Mouse (Mus musculus) lung, postnatal 25 days (tissue): ENCODE results near the gene Olfr1198.

Source experiments
- DNase-seq: peaks from one replicate; pipeline ENCODE4 v3.0.0; 2022; ENCODE audit warnings: low spot score

Olfr1198 gene

DNA sequence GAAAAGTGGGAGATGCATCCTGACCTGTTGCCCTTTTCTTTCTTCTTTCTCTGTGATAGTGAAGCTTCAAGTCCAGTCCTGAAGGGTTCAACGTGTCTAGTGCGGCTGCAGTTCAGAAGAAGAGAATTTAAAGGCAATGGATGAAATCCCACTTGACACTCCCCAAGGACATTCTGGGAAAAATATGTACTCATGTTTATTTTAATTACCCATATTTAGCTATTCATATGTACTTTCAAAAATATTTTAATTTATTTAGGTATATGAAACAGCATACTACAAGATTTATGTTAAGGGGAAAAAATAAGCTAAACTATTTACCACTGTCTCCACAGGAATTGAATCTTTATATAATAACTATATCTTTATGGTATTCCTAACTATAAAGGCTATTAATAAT lies at the start of gene Olfr1198:
TSS of gene Olfr1198 (minus strand) at position 101 of the 400 bp plus-strand sequence.
- no peak for DNase-seq

DNA sequence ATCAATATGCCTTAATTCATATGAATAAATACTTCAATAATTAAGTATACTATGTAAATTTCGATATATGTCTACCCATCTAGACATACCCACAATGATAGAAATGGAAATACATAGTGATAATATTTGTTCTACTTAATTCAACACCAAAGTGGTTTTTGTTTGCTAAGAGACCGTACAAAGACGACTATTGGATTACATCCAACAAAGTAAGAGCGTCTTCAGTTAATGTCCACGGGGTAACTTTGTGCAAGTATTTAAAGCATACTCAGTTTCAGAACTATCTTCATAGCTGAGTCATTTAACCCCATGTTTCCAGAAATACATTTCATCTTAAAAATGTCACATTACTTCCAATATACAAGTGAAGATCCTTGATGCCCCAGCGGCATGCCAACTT lies 41.6 kb upstream of the Olfr1198 start, which contains the start of gene Olfr1201:
TSS of gene Olfr1201 (plus strand) at position 301 of the 400 bp plus-strand sequence.
- no peak for DNase-seq

DNA sequence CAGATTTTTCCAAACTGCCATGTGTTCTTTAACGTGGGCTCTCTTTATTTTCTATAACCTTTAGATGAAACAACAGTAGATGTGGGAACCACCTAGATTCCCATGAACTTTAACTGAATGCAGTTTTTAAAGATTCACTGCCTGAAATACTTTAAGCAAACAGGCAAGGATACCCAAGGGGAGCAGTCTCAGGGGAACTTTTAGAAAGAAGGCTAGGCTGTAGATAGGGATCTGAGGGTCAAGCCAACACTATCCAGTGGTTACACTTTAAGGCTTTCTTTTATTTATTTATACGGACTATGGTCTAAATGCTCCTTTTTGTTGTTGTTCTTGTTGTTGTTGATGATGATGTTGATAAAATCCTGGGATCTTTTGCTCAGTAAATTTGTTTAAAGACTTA lies 19.2 kb upstream of the Olfr1198 start, which contains the start of gene Olfr1200:
TSS of gene Olfr1200 (minus strand) at position 101 of the 400 bp plus-strand sequence.
- no peak for DNase-seq

DNA sequence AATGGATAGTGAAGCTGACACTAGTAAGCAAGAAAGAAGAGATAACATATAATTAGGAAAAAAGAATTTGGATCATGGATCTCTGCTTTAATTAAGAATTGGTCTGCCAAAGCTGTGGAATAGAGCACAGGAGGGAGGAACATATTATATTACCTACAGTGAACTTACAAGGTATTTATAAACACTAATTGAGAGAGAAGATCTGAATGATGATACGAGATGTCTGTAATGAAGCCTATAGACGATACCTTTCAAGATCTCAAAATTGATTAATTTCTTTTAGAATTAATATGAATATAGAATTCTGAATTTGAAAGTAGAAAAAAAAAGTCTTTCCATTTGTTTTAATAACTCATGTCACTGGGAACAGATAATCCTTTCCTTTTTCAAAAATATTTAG lies 9.2 kb upstream of the Olfr1198 start, which contains the start of gene Olfr1199:
TSS of gene Olfr1199 (minus strand) at position 101 of the 400 bp plus-strand sequence.
- no peak for DNase-seq

DNA sequence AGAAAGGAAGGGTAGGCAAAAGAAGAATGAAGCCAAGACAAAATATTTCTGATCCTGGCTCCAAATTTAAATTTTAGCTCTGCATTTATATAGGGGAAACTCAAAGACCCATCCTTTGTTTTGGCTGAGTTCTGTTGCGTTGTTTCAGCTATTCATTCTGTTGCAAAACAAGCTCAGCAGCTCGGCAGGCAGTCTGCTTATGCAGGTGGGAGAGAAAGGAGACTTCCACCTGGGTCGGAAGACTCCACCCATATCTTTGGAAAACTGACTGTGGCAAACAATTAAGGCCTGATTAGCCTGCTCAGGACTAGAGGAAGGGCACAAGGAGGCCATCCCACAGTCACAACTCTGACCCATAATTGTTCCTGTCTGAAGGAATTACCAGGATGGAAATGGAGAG lies 7.8 kb downstream of the Olfr1198 start:
- DNase-seq, result no peak

DNA sequence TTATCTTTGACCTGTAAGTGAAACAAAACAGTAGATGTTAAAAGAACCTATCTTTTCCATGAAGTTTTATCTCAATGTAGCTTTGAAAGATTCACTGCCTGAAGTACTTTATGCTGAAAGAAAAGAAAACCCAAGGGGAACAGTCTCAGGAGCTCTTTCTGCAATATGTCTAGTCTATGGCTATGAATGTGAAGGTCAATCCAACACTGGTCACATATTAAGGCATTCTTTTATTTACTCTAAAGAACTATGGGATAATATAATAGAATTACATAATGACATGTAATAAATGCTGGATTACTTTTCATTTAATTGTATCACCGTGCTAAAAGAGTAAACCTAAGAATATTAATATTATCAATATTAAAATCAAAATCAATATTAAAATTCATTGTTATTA lies 18.9 kb downstream of the Olfr1198 start, which contains the start of gene Olfr1197:
TSS of gene Olfr1197 (minus strand) at position 101 of the 400 bp plus-strand sequence.
- DNase-seq, result no peak

DNA sequence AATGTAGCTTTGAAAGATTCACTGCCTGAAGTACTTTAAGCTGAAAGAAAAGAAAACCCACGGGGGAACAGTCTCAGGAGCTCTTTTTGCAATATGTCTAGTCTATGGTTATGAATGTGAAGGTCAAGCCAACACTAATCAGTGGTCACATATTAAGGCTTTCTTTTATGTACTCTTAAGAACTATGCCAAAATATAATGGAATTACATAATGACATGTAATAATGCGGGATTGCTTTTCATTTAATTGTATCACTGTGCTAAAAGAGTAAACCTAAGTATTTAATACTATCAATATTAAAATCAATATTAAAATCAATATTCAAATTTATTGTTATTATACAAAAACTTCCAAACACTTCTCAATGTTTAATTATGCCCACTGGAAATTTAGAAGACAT lies 46.7 kb downstream of the Olfr1198 start, which contains the start of gene Olfr1196:
TSS of gene Olfr1196 (minus strand) at position 101 of the 400 bp plus-strand sequence.
- DNase-seq, result no peak
